Mouse (Mus musculus) gastrocnemius, postnatal 4 days (tissue): ENCODE data around the gene Gm4779. TPM values are rescaled to one million over a fixed set of nuclear protein-coding genes. Genes with fewer than 3 reads are reported as not detected.
"Not testable (repeated sequence)": the region's sequence is repeated elsewhere in the genome, so short reads cannot be mapped to it uniquely, and the experiment has no call there.

ENCODE experiments used
- DNase-seq, 2 experiments: peaks; one replicate each; pipeline ENCODE4 v3.0.0; 2021 to 2022; ENCODE audit warnings: low spot score in 2 of 2, mixed read lengths in 2 of 2
- long read RNA-seq, 2 experiments: library from polyadenylated mRNA; stranded (forward); transcript quantifications; one replicate each; pipeline ENCODE4 v2.0.0; 2021
- total RNA-seq, 2 experiments: library from RNA; stranded (reverse); gene quantifications; 2 replicates each; pipeline ENCODE4 v1.2.3; 2021

The Gm4779 gene
- total RNA-seq = not detected
- long read RNA-seq, experiment 1 = 0 reads
- long read RNA-seq, experiment 2 = 0 reads

DNA sequence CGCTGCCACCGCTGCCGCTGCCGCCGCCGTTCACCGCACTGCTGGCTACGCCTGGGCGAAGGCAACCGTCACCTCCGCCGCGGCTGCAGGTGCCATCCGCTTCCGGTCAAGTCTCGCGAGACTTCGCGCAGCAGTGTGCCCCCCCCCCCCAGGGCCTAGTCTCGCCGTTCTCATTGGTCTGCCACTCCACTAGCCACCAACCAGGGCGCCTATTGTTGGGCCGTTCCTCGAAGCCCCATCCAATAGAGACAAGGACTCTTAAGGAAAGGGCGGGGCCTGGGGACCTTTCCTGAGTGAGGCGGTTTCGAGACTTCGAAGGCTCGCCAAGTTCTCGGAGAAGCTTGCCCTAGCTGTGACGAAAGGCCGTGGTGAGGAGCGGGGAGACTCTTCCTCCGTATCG lies at the start of gene Gm4779, which contains the start of gene 8030474K03Rik:
Gene Gm4779, minus strand, starts transcription at position 82 of the 400 bp plus-strand sequence.
Gene 8030474K03Rik, plus strand, starts transcription at position 315 of the 400 bp plus-strand sequence.
- no peak for DNase-seq

DNA sequence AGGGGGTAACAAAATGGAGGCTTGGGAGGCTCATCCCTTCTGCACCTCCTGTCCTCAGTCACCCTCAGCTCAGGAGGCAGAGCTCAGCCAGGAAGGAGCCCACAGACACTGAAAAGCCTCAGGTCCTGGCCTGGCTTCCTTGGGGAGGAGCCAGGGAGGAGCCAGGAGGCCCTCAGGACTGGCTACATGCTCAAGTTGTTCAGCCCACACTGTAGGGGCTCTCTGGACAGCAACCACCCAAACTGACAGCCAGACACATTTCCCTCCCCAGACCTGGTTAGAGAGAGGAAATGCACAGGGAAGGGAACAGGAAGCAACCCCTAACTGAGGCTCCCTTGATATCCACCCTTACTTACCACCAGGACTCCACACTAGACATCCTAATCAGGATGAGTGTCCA lies 25.8 kb upstream of the Gm4779 start:
- DNase-seq = not testable (repeated sequence)

DNA sequence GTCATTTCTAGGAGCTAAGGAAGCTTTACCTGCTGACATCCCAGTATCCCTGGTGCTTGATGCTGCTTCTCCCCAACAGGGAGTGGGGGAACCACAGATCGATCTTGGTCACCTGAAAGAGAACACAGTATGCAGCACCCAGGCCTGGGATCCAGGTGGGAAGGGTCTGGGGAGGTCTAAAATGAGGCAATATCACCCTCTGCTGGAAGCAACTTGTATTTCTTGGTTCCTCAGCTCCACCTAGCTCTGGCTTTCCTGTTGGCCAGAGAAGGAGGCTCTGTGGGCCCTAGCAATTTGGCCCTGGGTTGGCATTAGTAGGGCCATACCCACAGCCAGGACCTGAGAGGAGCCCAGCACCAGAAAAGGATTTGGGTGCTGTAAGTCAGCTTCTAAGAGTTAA lies 24.9 kb upstream of the Gm4779 start:
- no peak for DNase-seq

DNA sequence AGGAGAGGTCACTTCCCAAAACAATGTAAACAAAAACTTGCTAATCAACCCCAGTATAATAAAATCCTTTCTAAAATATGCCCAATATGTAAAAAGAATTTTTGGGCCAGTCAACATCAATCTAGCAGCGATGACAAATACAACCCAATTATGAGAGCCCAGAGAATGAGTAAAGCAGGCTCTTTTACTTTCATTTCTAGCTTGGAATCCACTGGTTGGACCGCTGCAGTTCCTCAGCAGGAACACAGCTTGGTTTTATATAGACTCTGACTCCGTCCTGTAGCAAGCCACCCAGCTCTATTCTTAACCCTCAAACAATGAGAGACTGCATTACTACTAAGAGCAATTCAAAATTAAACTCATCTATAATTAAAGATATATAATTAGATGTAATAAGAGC lies 17.5 kb upstream of the Gm4779 start:
- DNase-seq = no peak

DNA sequence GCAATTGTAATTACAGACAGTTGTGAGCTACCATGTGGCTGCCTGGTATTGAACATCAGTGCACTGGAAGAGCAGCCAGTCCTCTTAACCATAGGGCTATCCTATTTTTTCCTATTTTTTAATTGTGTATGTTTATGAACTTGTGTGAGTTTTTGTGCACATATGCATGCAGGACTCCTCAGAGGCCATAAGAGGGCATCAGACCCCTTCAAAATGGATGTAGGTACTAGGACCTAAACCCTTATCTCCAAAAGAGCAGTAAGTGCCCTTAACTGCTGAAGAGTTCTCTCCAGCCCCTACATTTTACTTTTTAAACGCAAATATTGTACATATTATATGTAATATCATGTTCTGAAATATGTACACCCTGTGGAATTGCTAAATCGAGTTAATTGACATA lies 11.3 kb upstream of the Gm4779 start:
- no peak for DNase-seq

DNA sequence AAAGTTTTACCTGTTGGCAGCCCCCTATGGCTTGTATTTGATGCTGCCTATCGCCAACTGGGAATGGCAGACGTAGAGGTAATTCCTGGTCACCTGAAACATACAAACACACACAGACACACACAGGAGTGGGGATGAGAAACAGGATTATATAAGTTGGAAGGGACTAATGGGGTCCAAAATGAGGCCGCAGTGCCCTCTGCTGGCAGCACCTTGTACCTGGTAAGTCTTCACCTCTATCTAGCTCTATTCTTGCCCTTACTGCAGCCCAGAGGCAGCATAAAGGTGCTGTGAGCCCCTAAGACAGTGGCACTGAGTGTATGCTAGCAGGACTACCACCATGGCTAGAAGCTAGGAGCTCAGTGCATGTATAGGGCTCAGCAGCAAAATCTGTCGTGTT lies 2.7 kb downstream of the Gm4779 start:
- DNase-seq = peak; percentile 13 to 31

DNA sequence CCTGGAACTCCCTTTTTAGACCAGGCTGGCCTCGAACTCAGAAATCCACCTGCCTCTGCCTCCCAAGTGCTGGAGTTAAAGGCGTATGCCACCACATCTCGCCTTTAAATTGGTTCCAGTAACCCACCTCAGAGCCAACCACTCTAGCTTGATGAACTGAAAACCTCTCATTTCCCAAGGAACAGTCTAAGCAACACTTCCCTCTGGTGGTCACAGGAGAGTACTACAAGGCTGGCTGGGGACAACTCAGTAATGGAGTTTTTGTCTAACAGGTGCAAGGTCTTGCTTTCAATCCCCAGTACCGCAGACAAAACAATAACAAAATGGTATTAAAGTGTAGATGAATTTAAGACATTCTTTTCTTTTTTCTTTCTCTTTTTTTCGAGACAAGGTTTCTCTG lies 22.2 kb downstream of the Gm4779 start:
- no peak for DNase-seq

DNA sequence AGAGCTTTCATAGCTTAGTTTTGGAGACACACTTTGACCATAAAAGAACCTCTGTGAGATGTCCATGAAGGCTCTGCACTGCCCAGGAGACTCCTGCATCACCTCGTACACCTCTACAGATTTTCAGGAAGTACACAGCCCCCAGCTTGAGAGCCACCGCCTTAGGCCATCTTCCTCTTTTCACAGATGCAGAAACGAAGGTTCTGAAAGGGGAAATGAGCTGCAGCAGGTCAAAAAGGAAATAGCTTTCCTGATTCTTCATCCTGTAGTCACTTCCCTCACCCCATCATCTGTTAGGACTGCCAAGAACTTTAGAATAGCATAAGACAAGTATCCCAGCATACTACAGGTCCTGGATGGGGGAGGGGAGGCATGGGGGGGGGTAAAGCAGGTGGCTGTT lies 23.9 kb downstream of the Gm4779 start:
- DNase-seq = no peak

DNA sequence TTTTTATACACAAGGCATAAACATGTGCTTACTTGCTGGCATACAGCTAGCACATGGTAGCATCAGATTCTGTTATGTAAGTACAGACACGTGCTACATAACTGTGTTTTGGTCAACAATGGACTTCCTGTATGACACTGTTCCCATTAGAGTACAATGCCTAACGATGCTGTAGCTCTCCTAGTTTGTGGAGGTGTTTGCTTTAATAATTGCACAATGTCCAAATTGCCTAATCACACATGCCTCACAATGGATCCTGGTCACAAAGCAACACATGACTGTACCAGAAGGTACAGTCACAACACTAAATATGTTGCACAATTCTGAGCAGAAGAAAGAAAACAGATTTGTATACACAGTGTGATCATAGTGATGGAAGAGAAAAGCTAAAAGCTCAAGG lies 24.7 kb downstream of the Gm4779 start:
- DNase-seq = no peak

DNA sequence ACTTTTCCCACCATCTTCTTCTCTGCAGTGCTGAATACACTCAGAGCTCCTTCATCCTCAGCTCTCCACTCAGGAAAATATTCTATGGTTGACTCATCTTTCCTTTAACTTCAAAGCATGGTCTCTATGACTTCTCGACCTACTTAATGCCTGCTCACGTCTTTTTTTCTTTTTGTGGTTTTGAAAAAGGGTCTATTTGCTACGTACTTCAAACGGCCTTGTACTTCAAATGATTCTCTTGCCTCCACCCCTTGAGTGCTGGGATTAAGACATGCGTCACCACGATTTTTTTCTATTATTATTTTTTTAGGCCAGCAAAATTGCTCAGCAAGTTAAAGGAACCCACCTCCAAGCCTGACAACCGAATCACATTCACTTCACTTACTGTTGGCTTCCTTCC lies 26.9 kb downstream of the Gm4779 start:
- no peak for DNase-seq

DNA sequence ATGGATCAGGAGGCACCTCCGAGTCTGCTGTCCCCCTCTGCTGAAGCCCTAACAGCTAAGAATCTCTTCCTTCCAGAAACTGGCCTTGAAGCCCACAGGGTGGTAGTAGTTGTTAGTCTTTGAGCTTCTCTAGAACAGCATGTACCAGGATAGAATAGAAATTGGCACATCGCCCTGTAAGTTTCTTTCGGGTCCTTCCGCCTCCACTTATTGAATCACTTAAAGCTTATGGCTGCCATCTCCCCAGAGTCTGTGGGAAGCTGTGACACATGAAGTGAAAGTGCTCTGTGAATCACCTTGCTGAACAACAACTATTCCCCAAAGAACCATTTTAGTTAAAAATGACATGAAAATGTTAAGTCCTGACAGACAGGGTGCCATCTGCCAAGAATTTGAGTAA lies 29.1 kb downstream of the Gm4779 start:
- DNase-seq = no peak

DNA sequence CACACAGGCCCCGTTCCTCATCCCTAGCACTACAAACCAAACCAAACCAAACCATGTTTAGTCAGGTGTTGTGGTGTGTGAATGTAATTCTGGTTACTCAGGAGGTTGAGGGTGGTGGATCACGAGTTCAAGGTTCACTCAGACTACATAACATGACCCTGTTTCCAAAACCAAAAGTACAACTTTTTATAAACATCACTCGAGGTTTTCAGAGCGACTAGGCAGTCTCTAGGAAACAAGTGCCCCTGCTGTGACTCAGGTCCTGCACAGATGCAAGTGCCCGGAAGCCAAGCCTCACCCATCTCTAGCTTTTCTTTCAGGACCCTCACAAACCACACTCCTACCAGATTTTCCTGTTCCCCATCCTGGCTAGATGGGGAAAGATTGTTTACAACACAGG lies 29.6 kb downstream of the Gm4779 start:
- DNase-seq = no peak

DNA sequence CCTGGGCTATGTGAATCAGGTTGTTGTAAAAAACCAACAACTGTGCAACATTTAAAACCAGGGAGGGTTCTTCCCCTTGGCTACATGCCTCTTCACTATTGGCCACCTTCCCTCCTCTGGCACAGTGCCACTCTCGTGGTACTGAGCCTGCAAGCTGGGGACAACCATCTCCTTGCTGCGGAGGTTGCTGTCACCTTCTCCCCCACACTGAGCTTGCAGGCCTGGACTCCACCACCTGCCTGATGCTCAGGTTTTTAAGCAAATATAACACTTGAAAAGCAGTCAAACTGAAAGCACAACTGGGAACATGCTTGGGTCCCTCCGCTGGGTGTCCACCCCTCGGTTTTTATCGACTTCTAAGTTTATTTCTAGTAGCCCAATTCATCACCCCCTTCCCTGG lies 39.7 kb downstream of the Gm4779 start:
- DNase-seq = no peak

DNA sequence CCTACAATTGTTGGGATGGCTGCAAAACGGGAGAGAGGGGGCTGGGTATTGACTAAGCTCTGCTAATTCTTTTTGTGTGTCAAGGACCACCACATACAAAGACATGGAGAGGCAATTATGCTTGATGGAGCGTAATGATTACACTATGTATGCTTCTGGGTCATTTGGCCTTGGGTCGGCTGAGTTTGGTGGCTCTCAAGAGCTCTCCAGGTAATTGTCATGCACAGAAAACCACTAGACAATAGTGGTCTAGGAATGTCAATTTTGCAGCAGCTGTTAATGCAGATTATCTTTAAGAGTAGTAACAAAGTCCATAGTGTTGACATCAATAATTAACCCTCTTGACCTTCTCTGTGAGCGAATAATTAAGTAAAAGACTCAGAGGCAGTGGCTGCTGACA lies 44.1 kb downstream of the Gm4779 start:
- no peak for DNase-seq

DNA sequence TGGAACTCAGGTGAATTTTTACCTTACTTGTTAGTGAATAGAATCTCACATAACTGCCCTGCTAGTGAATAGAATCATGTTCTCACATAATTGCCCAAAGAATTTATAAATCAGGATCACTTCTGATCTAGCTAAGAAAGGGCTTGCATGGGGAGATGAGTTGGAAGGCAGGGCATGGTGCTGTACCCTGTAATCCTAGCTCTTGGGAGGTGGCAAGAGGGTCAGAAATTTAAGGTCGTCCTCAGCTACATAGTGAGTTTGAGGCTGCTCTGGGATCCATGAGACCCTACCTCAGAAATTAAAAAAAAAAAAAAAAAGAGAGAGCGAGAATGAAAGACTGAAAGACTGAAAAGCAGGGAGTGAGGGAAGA lies 53.2 kb downstream of the Gm4779 start:
- no peak for DNase-seq

DNA sequence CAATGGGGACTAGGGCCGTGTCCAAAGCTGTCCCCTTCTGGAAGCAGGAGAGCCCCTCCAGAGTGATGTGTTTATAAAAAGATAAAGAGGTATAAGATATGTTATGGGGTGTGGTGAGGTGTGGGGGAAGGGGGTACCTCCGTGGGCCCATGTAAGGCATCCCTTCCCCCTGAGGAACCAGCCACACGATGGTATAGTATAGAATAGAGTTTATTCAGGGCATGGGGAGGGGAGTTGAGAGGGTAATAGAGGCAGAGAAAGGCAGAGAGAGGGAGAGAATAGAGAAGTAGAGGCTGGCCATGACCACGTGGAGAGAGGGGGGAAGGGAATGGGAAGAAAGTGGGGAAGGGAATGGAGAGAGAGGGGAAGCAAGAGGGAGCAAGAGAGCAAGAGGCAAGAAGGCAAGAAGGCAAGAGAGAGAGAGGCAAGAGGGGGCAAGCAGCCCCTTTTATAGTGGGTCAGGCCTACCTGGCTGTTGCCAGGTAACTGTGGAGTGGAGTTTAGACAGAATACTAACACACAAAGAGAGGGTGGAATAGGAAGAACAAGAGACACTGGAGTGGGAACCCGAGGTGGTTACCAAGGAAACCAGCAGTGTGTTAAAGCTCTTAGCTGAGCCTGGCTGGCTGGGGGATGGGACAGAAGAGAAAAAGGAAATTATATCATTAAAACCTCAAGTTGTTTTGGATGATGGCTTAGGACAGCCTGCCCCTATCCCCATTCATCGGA lies 53.7 kb downstream of the Gm4779 start:
- DNase-seq = no peak

Other genes starting within 250 kb of the Gm4779 start
- 100 to 1,000 TPM in 1 of 2 experiments, 10 to 100 TPM in 1; 95.0 to 110 TPM for gene Ogt, start 154.4 kb downstream of the Gm4779 start, total RNA-seq
- gene Cxcr3, start 60.2 kb downstream of the Gm4779 start, total RNA-seq = under 1 TPM; 0.54 to 0.61 TPM
- not detected for gene 8030474K03Rik, start 233 bp upstream of the Gm4779 start, total RNA-seq
- 10 to 100 TPM; 12.5 to 13.0 TPM for gene Nhsl2, start 55.0 kb upstream of the Gm4779 start, total RNA-seq